Mouse (Mus musculus) neural tube, embryonic 14.5 days (tissue): Measurements from ENCODE around the gene Galc. TPM values are rescaled to one million over a fixed set of nuclear protein-coding genes. Genes with fewer than 3 reads are reported as not detected.
A peak's percentile ranks its signal among the peaks of the same experiment; 100 is the strongest.

ENCODE experiments used
- ATAC-seq: fragments of 200-750 bp; cut with Nextera tagmentation; 2 replicates; pipeline ENCODE4 v1.8.0; 2017; ENCODE audit warnings: low read depth, mild to moderate bottlenecking, moderate TSS enrichment, moderate library complexity
- H3K27ac ChIP-seq: fragments of 300-500 bp; sonication (generic); 2 replicates; pipeline ENCODE4 v1.5.1; 2014; ENCODE audit warnings: low read depth, mild to moderate bottlenecking, control low read depth, low read length, moderate library complexity, mixed read lengths
- H3K27me3 ChIP-seq: fragments of 300-500 bp; sonication (generic); 2 replicates; pipeline ENCODE4 v1.6.1; 2014; ENCODE audit warnings: low read length; ENCODE audit not compliant: control insufficient read depth, insufficient read depth
- H3K36me3 ChIP-seq: fragments of 300-500 bp; sonication (generic); 2 replicates; pipeline ENCODE4 v1.6.1; 2014; ENCODE audit warnings: low read length, mixed read lengths; ENCODE audit not compliant: control insufficient read depth, insufficient read depth
- H3K4me1 ChIP-seq: fragments of 300-500 bp; sonication (generic); 2 replicates; pipeline ENCODE4 v1.6.1; 2014; ENCODE audit warnings: low read length; ENCODE audit not compliant: control insufficient read depth, insufficient read depth
- H3K4me2 ChIP-seq: fragments of 300-500 bp; sonication (generic); 2 replicates; pipeline ENCODE4 v1.6.1; 2014; ENCODE audit warnings: mild to moderate bottlenecking, low read depth, low read length, control low read depth
- H3K4me3 ChIP-seq: fragments of 300-500 bp; sonication (generic); 2 replicates; pipeline ENCODE4 v1.5.1; 2014; ENCODE audit warnings: low read depth, low read length, control low read depth, mixed read lengths
- H3K9ac ChIP-seq: fragments of 300-500 bp; sonication (generic); replicated peaks from 2 replicates; pipeline ENCODE4 v1.6.1; 2014; ENCODE audit warnings: low read depth, mild to moderate bottlenecking, control low read depth, low read length, mixed read lengths
- H3K9me3 ChIP-seq: fragments of 300-500 bp; sonication (generic); 2 replicates; pipeline ENCODE4 v1.6.1; 2016; ENCODE audit warnings: low read length; ENCODE audit not compliant: control insufficient read depth
- WGBS: fragments of 180-500 bp; shearing (Covaris S2); extraction: QIAGEN DNeasy Blood & Tissue Kit; methylation state at CpG from one replicate; pipeline ENCODE4 v1.1.7; 2014; 5-methylcytosine and 5-hydroxymethylcytosine counted together
- polyA plus RNA-seq: library from polyadenylated mRNA; unstranded; fragments of >200 nt; fragmentation: Nextera tagmentation; extraction: Ambion mirVana; gene quantifications from 2 replicates; pipeline ENCODE4 v1.2.1, GENCODE M21; 2014

The Galc gene
- polyA plus RNA-seq, 1 experiment from 2014 or later = 14.3 TPM

- peak overlapping the region; percentile 82 for H3K4me3 ChIP-seq
- peak overlapping the region; percentile 53 for H3K4me2 ChIP-seq
- H3K9ac ChIP-seq = peak overlapping the region; percentile 83
- ATAC-seq = no peak
- H3K36me3 ChIP-seq = no peaks in the 10 kb centered on the region
- WGBS = 5% methylated on average over 12 of the region's 12 CpGs
- H3K27me3 ChIP-seq = no peaks in the 10 kb centered on the region
- H3K27ac ChIP-seq = peak overlapping the region; percentile 97
- no peaks in the 10 kb centered on the region for H3K9me3 ChIP-seq
- H3K4me1 ChIP-seq = no peaks in the 10 kb centered on the region
Observed at GRCm38 (mm10) chr12:98259518-98259852, 226 bp upstream of the Galc start.

GRCm38 (mm10) chr12:98258371-98258844, 851 bp downstream of the Galc start:
- under 1% methylated on average over 8 of the region's 8 CpGs for WGBS

GRCm38 (mm10) chr12:98255373-98255995, 3.8 kb downstream of the Galc start:
- Histone ChIP-seq H3K9ac (no peak overlapping the region), H3K27me3 (no peaks in the 10 kb centered on the region), H3K4me1 (no peaks in the 10 kb centered on the region), H3K4me3 (no peak overlapping the region), H3K27ac (no peak overlapping the region), H3K36me3 (no peaks in the 10 kb centered on the region), H3K4me2 (no peak overlapping the region), H3K9me3 (no peaks in the 10 kb centered on the region)
- 91% methylated on average over 13 of the region's 13 CpGs for WGBS
- ATAC-seq = no peak

More at GRCm38 (mm10) chr12:98258371-98258844, 851 bp downstream of the Galc start:
- peak overlapping the region; percentile 53 for H3K4me2 ChIP-seq
- H3K27ac ChIP-seq = peak overlapping the region; percentile 97
- no peaks in the 10 kb centered on the region for H3K9me3 ChIP-seq
- no peaks in the 10 kb centered on the region for H3K27me3 ChIP-seq
- no peaks in the 10 kb centered on the region for H3K4me1 ChIP-seq
- ATAC-seq = no peak
- H3K9ac ChIP-seq = peak overlapping the region; percentile 83
- no peaks in the 10 kb centered on the region for H3K36me3 ChIP-seq
- peak overlapping the region; percentile 82 for H3K4me3 ChIP-seq

DNA sequence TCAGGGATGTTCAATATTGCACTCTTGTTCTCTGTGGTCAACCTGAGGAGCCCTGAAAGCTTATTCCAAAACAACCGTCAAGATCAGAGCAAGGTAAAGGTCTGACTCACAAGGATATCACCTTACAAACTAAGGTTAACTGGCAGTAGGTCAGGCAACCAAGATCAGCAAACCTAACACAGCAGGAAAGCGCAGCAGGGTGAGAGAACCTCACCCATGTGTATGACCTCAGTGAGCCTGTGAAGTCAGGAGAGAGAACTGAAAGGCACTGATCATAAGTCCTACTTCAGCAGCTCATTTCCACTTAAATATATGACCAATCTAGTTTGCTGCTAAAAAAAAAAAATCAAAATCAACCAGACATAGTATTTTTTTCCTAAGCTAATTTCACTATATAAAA, 6.8 kb downstream of the Galc start:
- Histone ChIP-seq H3K4me2 (no peak overlapping the region), H3K9me3 (no peaks in the 10 kb centered on the region), H3K4me1 (no peaks in the 10 kb centered on the region), H3K27me3 (no peaks in the 10 kb centered on the region), H3K9ac (no peak overlapping the region), H3K4me3 (no peak overlapping the region), H3K27ac (no peak overlapping the region), H3K36me3 (no peaks in the 10 kb centered on the region; the same call in 1 of the 2 replicates)
- WGBS = 89% methylated on average over 2 of the region's 2 CpGs
- ATAC-seq = no peak

DNA sequence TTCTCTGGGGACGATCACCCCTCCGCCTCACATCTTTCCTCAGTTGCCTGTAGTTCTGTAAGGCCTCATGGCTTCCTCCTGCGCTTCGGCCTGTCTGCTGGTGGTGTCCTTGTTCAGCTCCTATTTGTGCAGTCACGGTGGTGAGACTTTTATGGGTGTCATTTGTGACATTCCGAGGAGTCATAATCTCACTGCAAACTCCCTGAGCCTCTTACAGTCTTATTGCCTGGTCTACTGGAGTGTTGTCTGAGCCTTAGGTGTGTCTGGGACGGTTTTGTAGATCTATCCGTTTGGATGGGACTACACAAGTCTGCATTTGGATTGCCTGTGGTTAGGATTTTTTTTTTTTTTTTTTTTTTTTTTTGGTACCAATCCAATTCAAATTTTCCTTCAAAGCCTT, 8.9 kb downstream of the Galc start:
- Histone ChIP-seq H3K9ac (no peak overlapping the region), H3K4me2 (no peak overlapping the region), H3K4me3 (no peak overlapping the region), H3K9me3 (no peaks in the 10 kb centered on the region), H3K36me3 (no peaks in the 10 kb centered on the region; the same call in 1 of the 2 replicates), H3K4me1 (no peaks in the 10 kb centered on the region), H3K27ac (no peak overlapping the region), H3K27me3 (no peaks in the 10 kb centered on the region)
- 55% methylated on average over 8 of the region's 8 CpGs for WGBS
- no peak for ATAC-seq

DNA sequence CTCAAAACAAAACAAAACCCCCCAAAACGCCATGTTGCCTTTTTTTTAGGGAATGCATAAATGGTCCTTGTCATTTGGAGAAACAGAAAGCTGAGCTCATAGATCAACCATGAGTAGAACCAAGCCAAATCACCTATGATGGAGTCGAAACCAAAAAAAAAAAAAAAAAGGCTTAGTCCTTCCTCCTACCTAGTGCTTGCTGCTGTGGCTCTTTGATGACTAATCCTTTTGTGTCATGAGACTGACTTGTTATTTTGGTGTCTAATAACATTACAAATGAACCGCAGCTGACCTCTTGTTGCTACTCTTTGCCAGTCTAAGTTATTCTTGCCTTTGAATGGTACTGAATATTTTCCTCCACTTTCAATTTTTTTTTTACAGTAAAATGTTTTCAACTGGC, 9.6 kb downstream of the Galc start:
- Histone ChIP-seq H3K9ac (no peak overlapping the region), H3K36me3 (no peaks in the 10 kb centered on the region; the same call in 1 of the 2 replicates), H3K4me1 (no peaks in the 10 kb centered on the region), H3K27ac (no peak overlapping the region), H3K4me2 (no peak overlapping the region), H3K4me3 (no peak overlapping the region), H3K9me3 (no peaks in the 10 kb centered on the region), H3K27me3 (no peaks in the 10 kb centered on the region)
- 74% methylated on average over 3 of the region's 3 CpGs for WGBS
- ATAC-seq = no peak

GRCm38 (mm10) chr12:98246835-98247234, 12.4 kb downstream of the Galc start:
- Histone ChIP-seq H3K4me1 (no peaks in the 10 kb centered on the region), H3K27me3 (no peaks in the 10 kb centered on the region), H3K4me2 (no peak overlapping the region), H3K36me3 (no peaks in the 10 kb centered on the region; the same call in 1 of the 2 replicates), H3K9me3 (no peaks in the 10 kb centered on the region), H3K9ac (no peak overlapping the region), H3K4me3 (no peak overlapping the region), H3K27ac (no peak overlapping the region)
- ATAC-seq = no peak
- WGBS = 87% methylated on average over 4 of the region's 4 CpGs

DNA sequence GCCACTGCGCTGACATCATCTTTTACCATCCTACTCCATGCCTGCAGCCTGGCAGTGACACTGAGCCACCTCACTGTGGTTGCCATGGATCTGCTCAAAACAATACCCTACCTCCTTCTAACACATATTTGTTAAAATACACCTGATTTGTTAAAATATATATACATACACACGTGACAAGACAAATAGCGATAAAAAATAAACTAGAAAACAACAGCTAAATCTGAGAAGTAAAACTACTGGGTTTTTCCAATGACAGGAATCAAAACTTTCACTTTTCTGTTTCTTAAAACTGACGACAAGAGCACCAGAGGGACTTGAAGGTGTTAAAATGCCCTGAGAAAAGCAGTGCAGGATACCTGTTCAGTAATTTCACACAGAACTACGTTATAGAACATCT, 14.4 kb downstream of the Galc start:
- Histone ChIP-seq H3K4me1 (no peaks in the 10 kb centered on the region), H3K27ac (no peak overlapping the region), H3K9me3 (no peaks in the 10 kb centered on the region), H3K27me3 (no peaks in the 10 kb centered on the region), H3K36me3 (no peaks in the 10 kb centered on the region; the same call in 1 of the 2 replicates), H3K9ac (no peak overlapping the region), H3K4me2 (no peak overlapping the region), H3K4me3 (no peak overlapping the region)
- no peak for ATAC-seq
- 93% methylated on average over 5 of the region's 5 CpGs for WGBS

GRCm38 (mm10) chr12:98244161-98244560, 15.1 kb downstream of the Galc start:
- no peaks in the 10 kb centered on the region for H3K9me3 ChIP-seq
- no peak for ATAC-seq
- H3K9ac ChIP-seq = no peak overlapping the region
- no peak overlapping the region for H3K27ac ChIP-seq
- no peaks in the 10 kb centered on the region for H3K4me1 ChIP-seq
- no peak overlapping the region for H3K4me2 ChIP-seq
- no peaks in the 10 kb centered on the region for H3K36me3 ChIP-seq
- H3K27me3 ChIP-seq = no peaks in the 10 kb centered on the region
- WGBS = 89% methylated on average over 4 of the region's 4 CpGs
- no peak overlapping the region for H3K4me3 ChIP-seq
